Mouse (Mus musculus): ENCODE results near the gene Pth1r.
"Not testable (repeated sequence)": the region's sequence is repeated elsewhere in the genome, so short reads cannot be mapped to it uniquely, and the experiment has no call there.

Pth1r gene

GRCm38 (mm10) chr9:110712545-110712944, 34.4 kb downstream of the Pth1r start:
- no peak for DNase-seq

GRCm38 (mm10) chr9:110711996-110712395, 34.9 kb downstream of the Pth1r start:
- no peak for DNase-seq

- DNase-seq: no peak
Observed at GRCm38 (mm10) chr9:110711532-110711931, 35.4 kb downstream of the Pth1r start.

- peak; percentile 88 for DNase-seq
Observed at GRCm38 (mm10) chr9:110709640-110710258, 37.2 kb downstream of the Pth1r start.

- no peak for DNase-seq
Observed at GRCm38 (mm10) chr9:110706784-110707183, 40.2 kb downstream of the Pth1r start.

- DNase-seq: no peak
Observed at GRCm38 (mm10) chr9:110703951-110704350, 43.0 kb downstream of the Pth1r start.

GRCm38 (mm10) chr9:110702848-110703247, 44.1 kb downstream of the Pth1r start:
- DNase-seq: no peak

GRCm38 (mm10) chr9:110701114-110702032, 45.6 kb downstream of the Pth1r start:
- no peak for DNase-seq

- no peak for DNase-seq
Observed at GRCm38 (mm10) chr9:110699574-110699973, 47.4 kb downstream of the Pth1r start.

- no peak for DNase-seq
Observed at GRCm38 (mm10) chr9:110697465-110697864, 49.5 kb downstream of the Pth1r start.

- no peak for DNase-seq
Observed at GRCm38 (mm10) chr9:110696427-110696826, 50.5 kb downstream of the Pth1r start.

GRCm38 (mm10) chr9:110695165-110695755, 51.7 kb downstream of the Pth1r start:
- DNase-seq: no peak

- no peak for DNase-seq
Observed at GRCm38 (mm10) chr9:110689261-110689779, 57.6 kb downstream of the Pth1r start.

- no peak for DNase-seq
Observed at GRCm38 (mm10) chr9:110687846-110688245, 59.1 kb downstream of the Pth1r start.

- DNase-seq: no peak
Observed at GRCm38 (mm10) chr9:110687061-110687460, 59.9 kb downstream of the Pth1r start.

GRCm38 (mm10) chr9:110686472-110686871, 60.5 kb downstream of the Pth1r start:
- no peak for DNase-seq

GRCm38 (mm10) chr9:110685591-110685990, 61.4 kb downstream of the Pth1r start:
- no peak for DNase-seq

- no peak for DNase-seq
Observed at GRCm38 (mm10) chr9:110685187-110685586, 61.8 kb downstream of the Pth1r start.

- DNase-seq: peak; percentile 81
Observed at GRCm38 (mm10) chr9:110684100-110684831, 62.7 kb downstream of the Pth1r start.

GRCm38 (mm10) chr9:110683574-110684099, 63.3 kb downstream of the Pth1r start:
- DNase-seq: no peak

GRCm38 (mm10) chr9:110682697-110683096, 64.2 kb downstream of the Pth1r start:
- DNase-seq: not testable (repeated sequence)

- no peak for DNase-seq
Observed at GRCm38 (mm10) chr9:110682255-110682654, 64.7 kb downstream of the Pth1r start.

Data from layer of hippocampus, adult 9-11 months (tissue).